ENCODE assay signal across 9 mouse cellular contexts in genomic region chr9:70241411-70241961, GRCm38 (mm10). TPM values are rescaled to one million over a fixed set of nuclear protein-coding genes. Genes with fewer than 3 reads are reported as not detected.
DNase-seq lines count a peak whose midpoint lies in the region; ATAC-seq and TF ChIP-seq lines count a peak whose summit lies in the region.
"Had no signal": no experiment of that assay in that cellular context is flagged by ENCODE, and none has a peak within 500 bp of the region (broad histone marks: within the 10 kb centered on the region; RNA-seq: fewer than 3 reads in every experiment).

No protein-coding gene starts in this region.

- 32% methylated on average over 8 of the region's 8 CpGs for WGBS in embryonic facial prominence, embryonic 15.5 days
- 18% methylated on average over 8 of the region's 8 CpGs for WGBS in lung, embryonic 14.5 days

- H3K27ac ChIP-seq in embryonic facial prominence, embryonic 15.5 days (replicated peaks): peak overlapping the region; percentile 73
- H3K27ac ChIP-seq in lung, embryonic 14.5 days (ENCODE audit: low read depth): peak overlapping the region; percentile 92
- H3K27ac ChIP-seq: midbrain, embryonic 12.5 days had no signal

- no peak overlapping the region for H3K9ac ChIP-seq in embryonic facial prominence, embryonic 15.5 days
- H3K9ac ChIP-seq in lung, embryonic 14.5 days: no peak overlapping the region
- H3K9ac ChIP-seq: midbrain, embryonic 12.5 days had no signal

- H3K4me2 ChIP-seq in embryonic facial prominence, embryonic 15.5 days (replicated peaks): no peak overlapping the region
- peak overlapping the region; percentile 21 for H3K4me2 ChIP-seq in lung, embryonic 14.5 days
- H3K4me2 ChIP-seq: midbrain, embryonic 12.5 days had no signal

- peaks cover 34% of the 10 kb centered on the region for H3K4me1 ChIP-seq in embryonic facial prominence, embryonic 15.5 days
- peaks cover 27% of the 10 kb centered on the region for H3K4me1 ChIP-seq in lung, embryonic 14.5 days (ENCODE audit: insufficient read depth)
- H3K4me1 ChIP-seq: midbrain, embryonic 12.5 days had no signal

- no peaks in the 10 kb centered on the region for H3K27me3 ChIP-seq in C2C12 (ENCODE audit: control insufficient read depth, insufficient read depth, insufficient read length)
- no peaks in the 10 kb centered on the region for H3K27me3 ChIP-seq in embryonic facial prominence, embryonic 15.5 days
- no peaks in the 10 kb centered on the region for H3K27me3 ChIP-seq in lung, embryonic 14.5 days (ENCODE audit: insufficient read depth, low read length)
- H3K27me3 ChIP-seq: midbrain, embryonic 12.5 days had no signal

- H3K36me3 ChIP-seq in C2C12 (ENCODE audit: control insufficient read depth, insufficient read depth): no peaks in the 10 kb centered on the region
- H3K36me3 ChIP-seq in embryonic facial prominence, embryonic 15.5 days: no peaks in the 10 kb centered on the region
- H3K36me3 ChIP-seq in lung, embryonic 14.5 days (ENCODE audit: insufficient read depth): no peaks in the 10 kb centered on the region
- H3K36me3 ChIP-seq: midbrain, embryonic 12.5 days had no signal

- peak; percentile 61 to 77 for DNase-seq in kidney, postnatal 25 days
- peak; percentile 73 for DNase-seq in lung, embryonic 14.5 days
- no peak for DNase-seq in urinary bladder, adult 2 months (ENCODE audit: low spot score)
- no peak for DNase-seq in testis, postnatal 14 days (ENCODE audit: low spot score)
- no peak for DNase-seq in thymus, postnatal 0 days (ENCODE audit: low spot score)

- ATAC-seq in embryonic facial prominence, embryonic 15.5 days (ENCODE audit: insufficient number of reproducible peaks, low FRiP score, low TSS enrichment, low read depth): peak; percentile 61
- peak; percentile 75 for ATAC-seq in lung, embryonic 14.5 days (ENCODE audit: insufficient read depth)
- no peak for ATAC-seq in cerebellum, adult (ENCODE audit: insufficient number of reproducible peaks, low FRiP score, low TSS enrichment)

- no peak for TF ChIP-seq CTCF in C2C12 (IDR thresholded peaks at IDR 0.05; ENCODE audit: control insufficient read depth, insufficient read depth, insufficient read length)
- no peak for TF ChIP-seq CTCF in lung, embryonic 14.5 days (IDR thresholded peaks at IDR 0.05; ENCODE audit: low read depth)

- peaks cover 96% of the 10 kb centered on the region for H3K79me2 ChIP-seq in C2C12 (ENCODE audit: control insufficient read depth, insufficient read depth)

- H3K4me3 ChIP-seq in C2C12 (ENCODE audit: insufficient read depth, poor library complexity, severe bottlenecking): no peak overlapping the region
- H3K4me3 ChIP-seq in embryonic facial prominence, embryonic 15.5 days (replicated peaks): no peak overlapping the region
- no peak overlapping the region for H3K4me3 ChIP-seq in lung, embryonic 14.5 days (ENCODE audit: low read depth, low read length)
- H3K4me3 ChIP-seq: midbrain, embryonic 12.5 days had no signal

- no peak overlapping the region for H3ac ChIP-seq in C2C12 (ENCODE audit: control insufficient read depth, insufficient read length, low read depth)

- H3K79me3 ChIP-seq in C2C12 (ENCODE audit: low read depth): peaks cover 54% of the 10 kb centered on the region

- H3K9me3 ChIP-seq in embryonic facial prominence, embryonic 15.5 days (replicated peaks): no peaks in the 10 kb centered on the region
- no peaks in the 10 kb centered on the region for H3K9me3 ChIP-seq in lung, embryonic 14.5 days (ENCODE audit: low read depth, low read length)
- H3K9me3 ChIP-seq: midbrain, embryonic 12.5 days had no signal

TF ChIP-seq in C2C12, 6 proteins besides CTCF, POLR2A, EP300 and RAD21:
- no peak for TF ChIP-seq FOSL1 (IDR thresholded peaks at IDR 0.05; ENCODE audit: insufficient read depth, low read length, poor library complexity, severe bottlenecking)
- peak; percentile 62 for TF ChIP-seq MYOD1 (IDR thresholded peaks at IDR 0.05; ENCODE audit: control insufficient read depth, insufficient read length, low read depth)
- no peak for TF ChIP-seq MAX (IDR thresholded peaks at IDR 0.05)
- TF ChIP-seq USF1 (IDR thresholded peaks at IDR 0.05; ENCODE audit: low read depth): peak; percentile 37
- TF ChIP-seq CEBPB (IDR thresholded peaks at IDR 0.05; ENCODE audit: low read depth): no peak
- TF ChIP-seq MYOG (IDR thresholded peaks at IDR 0.05; ENCODE audit: control insufficient read depth, extremely low read depth, insufficient read length): no peak

RNA-seq across cellular contexts. Expression of gene Myo1e, which starts 34.3 kb away (rescaled TPM):
- 27.3 TPM for polyA plus RNA-seq in C2C12 (2012; fragmentation: generic; extraction: Trizol)
- 25.7 and 26.4 TPM in 2 replicates for polyA plus RNA-seq in embryonic facial prominence, embryonic 15.5 days (2015; fragmentation: Nextera tagmentation; extraction: Ambion mirVana)
- 27.6 and 31.4 TPM in 2 replicates for polyA plus RNA-seq in lung, embryonic 14.5 days (2014; fragmentation: Nextera tagmentation; extraction: Ambion mirVana)
- polyA plus RNA-seq in urinary bladder, adult 2 months (2012; rRNA removed): 14.0 and 16.0 TPM in 2 replicates
- 5.5 and 6.1 TPM in 2 replicates for polyA plus RNA-seq in thymus, postnatal 0 days (2015; fragmentation: Nextera tagmentation; extraction: Ambion mirVana)

Comparison
In these comparisons a context has a peak if more than half of its experiments do, and no peak if none do; other contexts are left out.
1. DNase-seq: peak in kidney, postnatal 25 days (2 of 2) and lung, embryonic 14.5 days (single experiment); none in urinary bladder, adult 2 months (single experiment), testis, postnatal 14 days (single experiment) and thymus, postnatal 0 days (single experiment).